Mouse (Mus musculus): Measurements from ENCODE around the gene Tenm4. TPM values are rescaled to one million over a fixed set of nuclear protein-coding genes. Genes with fewer than 3 reads are reported as not detected.

Gene Tenm4
- total RNA-seq, 2 experiments from 2014 or later = 16.0 to 23.0 TPM

DNA sequence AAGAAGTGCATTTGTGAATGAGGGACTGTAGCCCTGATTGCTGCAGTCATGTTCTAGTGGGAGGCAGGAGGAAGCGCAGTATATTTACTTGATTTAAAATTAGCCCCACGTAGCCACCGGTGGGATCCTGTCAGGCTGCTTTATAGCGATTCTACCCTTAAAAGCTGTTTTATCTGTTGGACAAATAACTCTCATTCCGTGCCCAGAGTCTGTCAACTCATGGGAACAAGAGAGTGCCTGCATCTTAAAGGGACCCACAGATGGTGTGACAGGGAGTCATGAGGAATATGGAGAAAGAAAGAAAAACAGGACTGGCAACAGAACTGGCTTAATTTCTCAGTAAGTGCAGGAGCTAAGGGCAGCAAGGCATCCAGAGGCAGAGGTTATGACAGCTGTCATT lies 549.4 kb downstream of the Tenm4 start:
- no peak for DNase-seq (ENCODE audit: low spot score in 2 of 2)

DNA sequence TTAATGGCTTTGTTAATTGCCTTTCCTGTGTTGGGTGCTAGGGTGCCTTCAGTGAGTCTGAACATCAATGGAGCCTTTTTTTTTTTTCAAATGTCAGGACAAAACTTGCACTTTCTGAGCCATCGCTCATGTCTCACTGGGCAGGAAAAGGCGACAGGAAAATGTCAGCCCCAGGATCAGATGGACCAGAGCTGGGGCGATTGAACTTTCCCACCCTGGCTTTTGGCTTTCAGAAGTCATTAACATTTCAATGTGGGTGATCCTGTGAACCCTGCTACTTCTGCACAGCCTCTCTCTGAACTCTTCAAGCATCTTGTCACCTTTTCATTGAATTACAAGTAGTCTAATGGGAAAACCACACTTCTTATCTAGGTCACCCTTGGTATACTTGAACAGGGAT lies 551.8 kb downstream of the Tenm4 start:
- no peak for DNase-seq (ENCODE audit: low spot score in 2 of 2)

DNA sequence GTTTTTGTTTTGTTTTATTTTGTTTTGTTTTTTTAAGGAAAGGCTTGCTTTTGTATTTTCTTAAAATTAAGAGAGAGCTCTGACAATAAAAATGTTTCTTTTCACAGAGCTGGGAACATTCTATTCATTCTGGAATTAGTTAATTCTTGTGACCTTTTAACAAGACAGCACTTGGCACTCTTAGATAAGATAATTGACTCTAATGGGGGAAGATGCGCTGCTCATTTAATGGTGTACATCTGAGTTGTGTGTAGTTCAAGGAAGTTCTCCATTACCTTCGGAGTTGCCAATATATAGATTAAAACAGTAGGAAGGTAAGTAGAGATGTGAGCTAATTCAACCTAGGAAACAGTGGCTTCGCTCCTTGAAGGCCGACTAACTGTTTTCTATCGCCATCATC lies 554.6 kb downstream of the Tenm4 start:
- no peak for DNase-seq (ENCODE audit: low spot score in 2 of 2)

DNA sequence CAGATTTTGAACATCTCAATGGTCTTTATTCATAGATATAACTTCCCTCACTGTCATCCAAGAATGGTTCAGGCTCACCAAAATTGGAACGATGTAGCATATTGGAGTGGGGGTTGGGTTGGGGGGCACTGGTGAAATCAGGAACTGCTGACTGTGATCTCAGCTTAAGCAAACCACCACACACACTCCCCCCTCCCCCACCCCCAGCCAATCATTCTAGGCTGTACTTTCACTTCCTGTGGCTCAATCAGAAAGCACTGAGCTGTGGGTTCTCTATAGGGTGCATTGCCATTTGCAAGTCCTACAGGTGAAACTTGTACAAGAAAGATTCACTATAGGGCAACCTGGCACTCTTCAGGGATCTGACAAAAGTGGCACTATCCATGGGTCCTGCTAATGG lies 559.3 kb downstream of the Tenm4 start:
- DNase-seq (ENCODE audit: low spot score in 2 of 2) = no peak

DNA sequence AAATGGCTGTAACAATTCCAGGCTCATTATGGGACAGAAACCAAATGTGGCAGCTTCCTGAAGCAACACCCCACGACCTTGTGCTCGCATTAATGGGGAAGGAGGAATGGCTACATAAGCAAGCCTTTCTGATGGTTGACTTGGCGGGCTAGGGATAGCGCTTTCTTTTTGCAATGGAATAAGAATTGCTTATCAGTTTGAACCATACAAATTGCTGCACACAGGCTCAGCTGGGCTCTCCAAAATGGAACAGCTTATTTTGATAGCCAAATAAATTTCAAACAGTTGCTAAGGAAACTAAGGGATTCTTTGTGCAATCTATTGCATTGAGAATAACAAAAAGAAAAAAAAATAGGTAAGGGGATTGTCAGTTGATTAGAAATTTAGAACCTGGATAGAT lies 560.9 kb downstream of the Tenm4 start:
- no peak for DNase-seq (ENCODE audit: low spot score in 2 of 2)

DNA sequence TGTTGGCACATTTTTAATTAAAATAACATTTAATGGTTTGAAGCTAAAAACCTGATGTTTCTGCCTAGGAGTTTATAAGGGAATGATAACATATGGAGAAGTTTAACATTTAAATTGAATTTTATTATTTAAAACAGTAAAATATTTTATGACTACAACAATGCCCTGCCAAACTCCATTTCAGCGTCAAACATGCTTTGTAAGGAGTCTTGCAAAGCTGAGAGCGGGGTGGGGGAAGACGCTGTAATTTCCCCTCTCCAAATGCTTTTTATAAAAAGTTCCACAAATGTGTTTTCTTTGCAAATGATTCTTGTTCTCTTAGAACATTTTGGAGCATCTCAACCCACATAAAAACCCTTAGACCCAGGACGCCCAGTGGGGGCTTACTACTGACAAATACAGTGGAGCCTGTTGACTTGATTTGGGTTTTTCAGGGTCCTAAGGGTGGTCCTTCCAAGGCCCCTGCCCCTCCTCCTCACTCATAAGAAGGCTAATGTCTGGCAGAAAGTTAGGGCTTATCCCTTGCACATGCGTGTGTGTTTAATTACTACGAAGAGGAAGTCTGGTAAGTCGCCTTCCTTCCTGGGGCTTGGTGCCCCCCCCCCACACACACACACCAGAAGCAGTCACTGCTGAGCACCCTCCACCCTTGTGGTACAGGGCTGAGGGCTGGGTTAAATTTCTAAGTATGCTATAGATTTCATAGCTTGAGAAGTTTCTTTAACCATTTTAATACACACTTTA lies 563.4 kb downstream of the Tenm4 start:
- no peak for DNase-seq (ENCODE audit: low spot score in 2 of 2)

DNA sequence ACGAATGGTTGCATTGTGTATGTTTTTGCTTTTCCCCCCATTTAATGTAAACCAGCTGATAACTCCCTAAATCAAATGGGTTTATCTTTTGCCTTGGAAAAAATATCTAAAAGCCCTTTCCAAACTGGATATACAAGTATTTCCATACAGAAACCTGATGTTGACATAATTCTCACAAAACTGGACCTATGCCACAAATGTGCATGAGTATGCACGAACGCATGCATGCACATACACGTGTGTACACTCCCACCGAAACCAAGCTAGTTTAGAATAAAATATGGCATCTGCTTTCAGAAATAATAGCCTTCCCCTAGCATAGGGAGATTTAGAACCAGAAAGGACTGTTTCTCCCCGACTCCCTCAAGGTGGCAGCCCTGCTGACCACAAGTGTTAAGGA lies 569.6 kb downstream of the Tenm4 start:
- no peak for DNase-seq (ENCODE audit: low spot score in 2 of 2)

DNA sequence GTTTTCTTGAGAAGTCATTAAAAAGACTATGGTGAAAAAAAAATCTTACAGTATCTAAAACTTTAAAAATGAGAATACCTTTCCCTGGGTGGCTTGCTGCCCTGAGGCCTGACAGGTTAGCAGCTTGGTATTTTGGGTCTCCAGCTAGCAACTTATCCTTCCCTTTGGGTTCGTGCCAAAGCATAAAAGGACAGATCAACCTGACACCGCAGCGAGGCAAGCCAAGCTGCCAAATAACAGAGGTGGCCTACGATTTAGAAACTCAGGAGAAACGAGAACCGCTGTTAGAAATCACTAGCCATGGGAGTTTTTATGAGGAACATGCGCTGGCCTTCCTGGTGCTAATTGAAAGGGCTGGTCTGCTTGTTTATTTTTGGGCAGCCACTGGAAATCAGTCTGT lies 571.2 kb downstream of the Tenm4 start:
- no peak for DNase-seq (ENCODE audit: low spot score in 2 of 2)

DNA sequence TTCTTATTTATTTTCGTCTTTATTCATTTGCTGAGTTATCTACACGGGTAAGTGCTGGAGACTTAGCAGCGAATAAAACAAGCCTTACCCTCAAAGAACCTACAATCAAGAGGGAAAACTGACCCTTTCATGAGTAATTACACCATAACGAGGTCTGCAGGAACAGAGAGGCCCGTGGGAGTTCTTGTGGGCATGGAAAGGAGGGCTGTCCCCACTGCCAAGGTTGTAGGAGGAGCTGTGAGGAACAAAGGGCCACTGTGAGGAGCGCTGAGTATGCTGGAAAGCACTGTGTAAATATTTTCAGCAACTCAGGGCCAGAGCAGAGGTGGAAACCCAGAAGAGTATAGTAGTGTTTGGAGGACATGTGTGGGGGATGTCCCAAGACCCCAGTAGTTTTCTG lies 574.9 kb downstream of the Tenm4 start:
- no peak for DNase-seq (ENCODE audit: low spot score in 2 of 2)

DNA sequence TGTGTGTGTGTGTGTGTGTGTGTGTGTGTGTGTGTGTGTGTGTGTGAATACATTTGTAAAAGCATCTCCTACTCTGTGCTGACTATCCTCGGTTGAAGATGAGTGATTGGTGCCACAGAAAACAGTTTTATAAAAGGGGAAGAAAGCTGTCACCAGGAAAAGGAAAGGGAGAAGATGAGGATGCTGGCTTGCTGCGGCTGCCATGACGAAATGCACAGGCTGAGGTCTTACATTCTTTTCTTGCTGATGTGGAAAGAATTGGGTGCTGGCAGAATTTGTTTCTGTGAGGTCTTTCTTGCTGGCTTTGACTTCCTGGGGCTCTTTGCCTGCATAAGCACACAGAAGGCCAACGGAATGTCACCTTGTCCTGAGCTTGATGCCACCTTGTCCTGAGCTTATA lies 575.7 kb downstream of the Tenm4 start:
- no peak for DNase-seq (ENCODE audit: low spot score in 2 of 2)

DNA sequence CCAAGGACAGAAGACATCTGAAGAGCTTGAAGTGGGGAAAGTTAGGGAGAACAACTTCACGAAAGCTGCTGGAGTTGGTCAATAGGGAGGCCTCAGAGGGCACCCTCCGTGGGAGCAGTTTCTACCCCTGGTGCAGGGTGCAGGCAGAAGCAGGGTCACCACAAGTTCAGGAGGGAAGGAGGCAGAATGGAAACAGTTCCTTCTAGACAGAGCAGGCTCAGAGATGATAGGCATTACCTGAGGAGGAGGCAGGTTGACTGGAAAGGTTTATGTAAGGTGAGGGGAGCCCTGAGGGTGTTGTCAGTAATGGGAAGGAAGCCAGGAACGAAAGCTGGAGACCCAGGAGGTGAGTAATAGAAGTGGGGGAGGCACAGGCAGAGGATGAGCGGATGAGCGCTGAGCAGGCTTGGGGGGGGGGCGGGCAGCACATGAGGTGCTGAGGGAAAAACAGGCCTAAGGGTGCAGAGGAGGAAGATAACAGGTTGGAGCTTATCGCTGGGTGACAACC lies 577.5 kb downstream of the Tenm4 start:
- DNase-seq (ENCODE audit: low spot score in 2 of 2) = no peak

DNA sequence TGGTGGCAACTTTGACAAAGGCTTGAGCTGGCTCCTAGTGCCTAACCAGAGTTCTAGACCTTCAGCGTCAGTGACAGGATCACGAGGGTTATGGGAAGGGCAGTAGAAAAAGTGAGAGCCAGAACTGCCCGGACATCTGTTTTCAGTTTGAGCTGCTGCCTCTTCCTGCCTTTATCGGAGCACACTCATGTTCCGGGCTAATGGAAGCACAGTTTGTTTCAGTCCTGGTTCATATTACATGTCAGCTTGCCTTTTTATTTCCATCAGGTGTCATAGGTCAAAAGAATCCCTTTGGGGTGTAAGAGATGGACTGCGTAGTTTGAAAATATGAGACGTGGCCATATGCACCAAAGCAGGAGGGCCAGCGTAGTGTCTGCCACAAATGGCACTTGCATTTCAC lies 578.7 kb downstream of the Tenm4 start:
- DNase-seq (ENCODE audit: low spot score in 2 of 2) = no peak

DNA sequence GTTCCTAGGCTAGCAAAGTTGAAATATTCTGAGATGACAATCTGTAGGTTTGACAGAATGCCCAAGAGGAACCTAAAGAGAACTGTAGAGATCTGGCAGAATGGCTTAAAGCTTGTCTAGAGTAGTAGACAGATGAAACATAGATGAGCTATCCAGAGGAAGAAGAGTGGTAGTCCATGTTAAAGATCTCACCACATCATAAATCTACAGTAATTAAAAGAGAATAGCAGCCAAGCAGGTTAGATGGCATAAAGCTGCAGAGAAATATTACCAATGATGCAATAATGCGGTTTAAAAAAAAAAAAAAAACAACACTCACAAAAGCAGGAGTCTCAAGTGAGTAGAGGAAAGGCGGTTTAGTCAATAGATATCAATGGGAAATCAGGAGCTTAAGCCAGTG lies 580.2 kb downstream of the Tenm4 start:
- DNase-seq (ENCODE audit: low spot score in 2 of 2) = no peak

DNA sequence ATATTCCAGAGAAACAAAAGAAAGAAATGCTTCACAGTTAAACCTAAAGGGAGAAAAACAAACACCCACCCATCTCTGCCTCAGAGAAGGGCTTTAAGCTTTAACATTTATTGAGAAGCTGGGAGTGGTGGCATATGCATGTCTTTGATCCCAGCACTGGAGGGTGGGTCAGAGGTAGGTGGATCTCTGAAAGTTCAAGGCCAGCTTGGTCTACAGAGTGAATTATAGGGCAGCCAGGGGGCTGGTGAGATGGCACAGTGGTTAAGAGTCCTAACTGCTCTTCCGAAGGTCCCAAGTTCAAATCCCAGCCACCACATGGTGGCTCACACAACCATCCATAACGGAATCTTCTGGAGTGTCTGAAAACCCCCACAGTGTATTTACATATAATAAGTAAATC lies 581.7 kb downstream of the Tenm4 start:
- no peak for DNase-seq (ENCODE audit: low spot score in 2 of 2)

DNA sequence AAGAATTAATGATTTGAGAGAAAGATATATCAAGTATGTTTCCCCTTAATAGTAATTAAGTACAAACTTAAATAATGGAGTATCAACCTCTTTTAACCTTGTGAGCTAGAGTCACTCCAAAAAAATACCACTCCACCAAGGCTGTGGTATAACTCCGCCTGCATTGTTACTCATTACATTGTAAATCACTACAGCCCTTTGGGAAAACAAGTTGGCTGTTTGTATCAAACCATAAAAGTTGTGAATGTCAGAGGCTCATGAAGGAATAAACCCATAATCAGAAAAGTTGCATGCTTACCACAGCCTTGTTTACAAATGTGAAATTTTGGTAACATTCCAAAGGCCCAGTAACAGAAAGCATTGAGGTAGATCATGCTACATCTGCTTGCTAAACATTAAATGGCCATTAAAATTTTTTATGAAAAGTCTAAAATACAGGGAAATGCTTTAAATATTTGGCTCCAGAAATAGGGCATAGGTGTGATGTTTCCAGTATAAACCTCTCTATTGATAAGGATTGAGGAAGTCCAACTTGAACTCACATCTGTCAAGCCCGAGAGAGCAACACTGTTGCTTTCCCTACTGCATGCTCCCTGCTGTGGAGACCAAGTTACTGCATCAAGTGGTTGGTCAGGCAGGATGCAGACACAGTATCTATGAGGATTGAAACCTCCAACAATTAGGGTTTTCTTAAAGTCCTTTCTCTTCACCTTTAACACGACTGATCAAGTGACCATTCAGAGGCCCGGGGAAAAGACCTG lies 582.5 kb downstream of the Tenm4 start:
- DNase-seq (ENCODE audit: low spot score in 2 of 2) = no peak

DNA sequence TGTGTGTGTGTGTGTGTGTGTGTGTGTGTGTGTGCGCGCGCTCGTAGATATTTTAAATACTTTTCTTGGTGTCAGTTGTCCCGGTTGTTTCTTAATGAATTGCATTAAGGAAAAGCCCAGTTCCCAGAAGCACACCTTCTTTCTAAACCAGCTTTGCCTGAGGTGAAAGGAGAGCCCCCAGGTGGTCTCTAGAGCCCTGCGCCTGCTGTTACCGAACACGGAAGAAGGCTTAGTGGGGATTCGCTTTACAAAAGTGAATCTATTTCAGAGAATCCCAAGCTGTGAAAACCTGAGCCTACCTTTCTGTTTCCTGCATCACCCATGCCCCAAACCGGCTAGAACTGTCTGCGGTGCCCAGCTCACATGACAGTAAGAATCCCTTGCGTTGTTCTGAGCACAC lies 583.1 kb downstream of the Tenm4 start:
- DNase-seq (ENCODE audit: low spot score in 2 of 2) = no peak

DNA sequence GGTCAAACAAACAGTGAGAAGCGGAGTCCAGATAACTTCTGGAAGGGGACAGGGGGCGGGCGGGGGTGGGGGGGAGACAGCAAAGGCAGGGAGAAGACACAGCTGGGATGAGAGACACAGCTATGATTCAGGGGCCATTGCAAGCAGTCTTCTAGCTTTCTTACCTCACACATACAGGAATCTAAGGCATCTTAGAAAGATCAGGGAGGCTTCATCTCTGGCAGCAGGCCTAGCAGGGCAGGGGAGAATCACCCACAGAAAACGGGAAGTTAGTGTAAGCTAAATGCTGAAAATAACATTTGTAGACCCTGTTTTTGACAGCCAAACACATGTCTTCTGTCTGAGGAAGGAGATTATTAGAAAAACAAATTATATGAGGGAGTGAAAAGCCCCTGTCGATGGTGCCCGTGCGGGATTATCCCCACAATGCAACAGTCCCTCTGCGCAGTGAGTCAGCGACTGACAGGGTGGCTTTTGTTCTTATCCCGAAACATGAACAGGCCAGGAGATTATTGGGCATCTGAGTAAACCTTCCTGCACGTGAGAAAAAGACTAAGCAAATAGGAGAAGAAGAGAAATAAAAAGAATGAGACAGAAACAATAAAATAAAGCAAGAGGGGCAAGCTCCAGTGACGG lies 584.5 kb downstream of the Tenm4 start:
- DNase-seq (ENCODE audit: low spot score in 2 of 2) = no peak

DNA sequence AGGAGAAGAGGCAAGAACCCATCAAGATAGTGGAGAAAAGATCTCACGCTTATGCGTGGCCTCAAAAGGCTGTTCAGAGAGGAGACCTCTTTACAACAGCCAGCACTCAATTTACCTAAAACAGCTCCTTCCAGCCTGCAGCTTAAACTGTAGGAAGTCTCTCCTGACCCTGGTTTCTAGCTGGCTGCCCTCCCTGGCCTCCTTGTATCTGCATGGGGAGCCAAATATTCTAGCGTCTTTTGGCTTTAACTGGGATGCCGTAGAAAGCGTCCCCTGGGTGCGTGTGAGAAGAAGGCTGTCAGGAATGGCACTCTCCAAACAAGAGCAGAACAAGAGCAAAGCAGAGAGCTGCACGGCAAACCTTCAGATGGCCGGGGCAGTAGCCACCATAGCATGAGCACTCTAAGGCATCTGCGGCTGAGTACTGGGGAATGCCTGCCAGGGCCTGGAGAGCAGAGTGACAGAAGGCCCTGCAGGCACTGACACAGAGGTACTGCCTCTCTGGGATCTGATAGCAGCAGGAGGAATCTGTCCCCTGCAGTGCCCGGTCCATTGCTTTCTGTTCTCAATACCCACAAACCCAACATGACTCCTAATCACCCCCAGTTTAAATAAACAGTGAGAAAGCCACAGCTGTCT lies 585.2 kb downstream of the Tenm4 start:
- no peak for DNase-seq (ENCODE audit: low spot score in 2 of 2)

DNA sequence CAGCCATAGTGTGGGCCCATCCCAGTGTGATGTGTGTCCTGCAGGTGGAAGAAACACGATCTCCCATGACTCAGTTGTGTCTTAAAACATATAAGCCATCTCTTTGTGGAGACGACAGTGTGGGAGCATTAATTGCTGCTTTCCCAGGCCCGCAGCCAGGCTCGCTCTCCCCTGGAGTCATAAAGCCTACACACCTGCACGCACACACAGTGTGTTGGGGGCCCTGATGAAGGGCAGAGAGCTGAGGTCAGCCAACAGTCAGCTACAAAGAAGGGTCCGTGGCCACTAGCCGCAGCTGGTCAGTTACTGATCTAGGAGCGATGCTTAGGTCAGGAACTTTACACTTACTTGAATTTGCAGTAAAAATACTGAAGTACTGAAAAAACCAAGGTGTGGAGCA lies 586.0 kb downstream of the Tenm4 start:
- no peak for DNase-seq (ENCODE audit: low spot score in 2 of 2)

DNA sequence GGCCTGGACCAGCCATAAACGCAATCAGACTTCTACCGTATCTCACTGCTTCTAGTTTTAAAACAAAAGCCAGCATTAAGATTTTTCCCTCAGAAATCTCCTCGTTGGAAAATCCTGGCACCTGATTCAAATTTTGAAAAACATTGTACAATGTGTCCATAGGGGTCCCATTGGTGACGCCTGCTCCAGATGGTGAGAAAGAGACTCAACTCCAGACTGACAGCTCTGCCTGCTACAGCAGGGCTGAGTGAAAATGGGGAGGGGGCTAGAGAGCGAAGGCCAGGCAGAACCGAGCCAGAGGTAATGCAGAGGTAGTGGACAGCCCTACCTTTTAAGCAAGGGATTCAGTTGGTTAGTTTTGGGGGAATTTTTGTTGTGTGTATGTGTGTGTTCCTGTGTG lies 589.2 kb downstream of the Tenm4 start:
- no peak for DNase-seq (ENCODE audit: low spot score in 2 of 2)

DNA sequence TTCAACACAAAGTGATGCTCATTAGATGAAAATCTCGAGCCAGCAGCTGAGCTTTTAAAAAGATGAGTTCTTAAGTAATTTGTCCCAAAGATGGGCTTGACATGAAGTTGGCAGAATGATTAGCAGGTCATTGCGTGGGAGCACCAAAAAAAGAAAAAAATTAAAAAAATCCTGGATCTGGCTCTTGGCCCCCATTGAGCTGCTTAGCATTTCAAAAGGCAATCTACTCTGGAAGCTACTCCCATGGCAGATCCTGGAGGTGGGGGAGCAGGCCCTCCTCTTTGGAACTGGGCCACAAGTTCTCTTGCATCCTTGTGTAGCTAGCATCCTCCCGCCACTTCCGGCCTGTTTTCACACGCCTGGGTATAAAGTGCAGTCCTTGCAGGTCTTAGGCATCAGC lies 590.1 kb downstream of the Tenm4 start:
- DNase-seq (ENCODE audit: low spot score in 2 of 2) = no peak

All from gastrocnemius, postnatal 4 days (tissue).